Mouse (Mus musculus) liver, embryonic 14.5 days (tissue): Measurements from ENCODE around the gene Ankrd39.

Experiments
- CTCF ChIP-seq: IDR thresholded peaks from 2 replicates; pipeline ENCODE4 v1.5.1; 2016; ENCODE audit warnings: antibody characterized with exemption, low read depth, control low read depth
- EP300 ChIP-seq: IDR thresholded peaks from 2 replicates; pipeline ENCODE4 v1.6.1; 2016; ENCODE audit warnings: antibody characterized with exemption, low read depth

DNA sequence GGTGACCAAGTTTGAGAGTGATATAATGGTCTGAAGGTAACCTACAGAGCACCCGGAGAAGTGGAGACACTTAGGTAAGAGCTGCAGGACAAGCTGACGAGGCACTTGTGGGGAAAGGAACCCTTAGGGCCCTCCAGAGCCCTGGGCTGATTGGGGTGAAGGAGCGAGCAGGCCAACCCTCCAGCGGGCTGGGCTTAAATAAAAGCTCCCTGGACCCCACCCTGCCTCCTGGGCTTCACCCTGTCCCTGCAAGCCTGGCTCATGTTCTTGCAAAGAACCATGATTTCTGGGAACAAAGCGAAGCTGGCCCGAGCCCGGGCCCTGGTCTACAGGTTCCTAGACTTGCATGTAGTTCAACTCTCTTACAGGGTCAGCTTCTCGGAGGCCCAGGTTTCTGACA is 26.3 kb upstream of the Ankrd39 start:
- no peak for TF ChIP-seq EP300
- no peak for TF ChIP-seq CTCF
